ENCODE assay signal across 6 mouse cellular contexts in genomic region chr2:30131240-30131639, GRCm38 (mm10). TPM values are rescaled to one million over a fixed set of nuclear protein-coding genes. Genes with fewer than 3 reads are reported as not detected.
DNase-seq lines count a peak whose midpoint lies in the region; ATAC-seq and TF ChIP-seq lines count a peak whose summit lies in the region.
"Not testable (repeated sequence)": the region's sequence is repeated elsewhere in the genome, so short reads cannot be mapped to it uniquely, and the experiment has no call there.

No protein-coding gene starts in this region.

- intact Hi-C loops in heart, adult 2 months (cut with DNase I) = loop anchor here (5.0 kb wide), 1 partner anchor 156 kb away; the partner anchor contains the start of genes Dolk and Nup188

- not testable (repeated sequence) for TF ChIP-seq POLR2A in heart, adult 2 months (IDR thresholded peaks at IDR 0.05; ENCODE audit: insufficient read depth, low read depth, low read length)

- peak; percentile 35 for DNase-seq in CD4-positive helper T cell, adult 2 months (ENCODE audit: low read depth, low spot score)
- peak; percentile 81 for DNase-seq in R1 (ENCODE audit: low read depth, low spot score)
- DNase-seq in heart, adult 2 months; kidney, postnatal 0 days (ENCODE audit: low spot score); liver, postnatal 0 days: not testable (repeated sequence)
- DNase-seq in naive thymus-derived CD4-positive, alpha-beta T cell, adult 2 months (ENCODE audit: low read depth) = peak; percentile 29

- H3K9ac ChIP-seq in heart, adult 2 months (ENCODE audit: low read depth, low read length); kidney, postnatal 0 days (ENCODE audit: low read depth, low read length); liver, postnatal 0 days (replicated peaks): not testable (repeated sequence)

- H3K4me2 ChIP-seq in kidney, postnatal 0 days (ENCODE audit: low read length); liver, postnatal 0 days (ENCODE audit: low read depth, low read length): not testable (repeated sequence)

- H3K79me2 ChIP-seq in heart, adult 2 months (replicated peaks; ENCODE audit: control insufficient read depth, insufficient read depth, low read length) = not testable (repeated sequence)

- TF ChIP-seq CTCF in heart, adult 2 months (IDR thresholded peaks at IDR 0.05) = 0 out of 2 replicates have a peak, but pooled peaks have one; percentile 3
- peak; percentile 42 for TF ChIP-seq CTCF in kidney, postnatal 0 days (IDR thresholded peaks at IDR 0.05; ENCODE audit: low read depth)
- peak; percentile 28; the same call in 1 of the 2 replicates for TF ChIP-seq CTCF in liver, postnatal 0 days (IDR thresholded peaks at IDR 0.05; ENCODE audit: low read depth)

- ATAC-seq in kidney, postnatal 0 days (replicated peaks; ENCODE audit: low FRiP score, low read depth); liver, postnatal 0 days: not testable (repeated sequence)

- H3K9me3 ChIP-seq in kidney, postnatal 0 days (replicated peaks; ENCODE audit: low read length); liver, postnatal 0 days (ENCODE audit: low read length): not testable (repeated sequence)

- not testable (repeated sequence) for H3K4me1 ChIP-seq in heart, adult 2 months (ENCODE audit: control insufficient read depth, insufficient read depth, low read length)
- H3K4me1 ChIP-seq in kidney, postnatal 0 days (replicated peaks; ENCODE audit: insufficient read depth, low read length) = 0 out of 2 replicates have a peak, but pooled peaks cover 12% of the 10 kb centered on the region
- H3K4me1 ChIP-seq in liver, postnatal 0 days (ENCODE audit: insufficient read depth) = peaks cover 16% of the 10 kb centered on the region

- WGBS in heart, adult 2 months = 48% methylated on average over 5 of the region's 5 CpGs
- WGBS in kidney, postnatal 0 days = 44% methylated on average over 5 of the region's 5 CpGs
- 61% methylated on average over 5 of the region's 5 CpGs for WGBS in liver, postnatal 0 days (ENCODE audit: insufficient replicate concordance)

- not testable (repeated sequence) for H3K27me3 ChIP-seq in heart, adult 2 months (ENCODE audit: control insufficient read depth, insufficient read depth, low read length); kidney, postnatal 0 days (ENCODE audit: insufficient read depth, low read length); liver, postnatal 0 days (ENCODE audit: insufficient read depth, low read length)

- H3K36me3 ChIP-seq in heart, adult 2 months (ENCODE audit: control insufficient read depth, insufficient read depth, low read length); kidney, postnatal 0 days (ENCODE audit: insufficient read depth, low read length); liver, postnatal 0 days (replicated peaks; ENCODE audit: insufficient read depth, low read length): not testable (repeated sequence)

- not testable (repeated sequence) for H3K27ac ChIP-seq in heart, adult 2 months; kidney, postnatal 0 days; liver, postnatal 0 days (ENCODE audit: low read depth)

- not testable (repeated sequence) for H3K4me3 ChIP-seq in heart, adult 2 months; kidney, postnatal 0 days (replicated peaks; ENCODE audit: low read depth, low read length); liver, postnatal 0 days (ENCODE audit: low read depth, low read length)

- TF ChIP-seq EP300 in heart, adult 2 months (IDR thresholded peaks at IDR 0.05; ENCODE audit: insufficient read depth, low read depth, low read length); liver, postnatal 0 days (IDR thresholded peaks at IDR 0.05; ENCODE audit: low read depth): not testable (repeated sequence)

RNA-seq across cellular contexts. Expression of gene Tbc1d13, which starts 2.3 kb away (rescaled TPM):
- total RNA-seq in heart, adult 2 months (2021) = 10 to 100 TPM; 17.2 to 17.4 TPM
- polyA plus RNA-seq in heart, adult 2 months (2012; rRNA removed) = 25.4 and 33.7 TPM in 2 replicates
- polyA plus RNA-seq in kidney, postnatal 0 days (2015; fragmentation: Nextera tagmentation; extraction: Ambion mirVana) = 6.4 and 6.6 TPM in 2 replicates
- polyA plus RNA-seq in liver, postnatal 0 days (2015; fragmentation: Nextera tagmentation; extraction: Ambion mirVana) = 1.8 and 2.0 TPM in 2 replicates

RNA-seq across cellular contexts. Expression of gene Zer1, which starts 6.9 kb away (rescaled TPM):
- total RNA-seq in heart, adult 2 months (2021) = 10 to 100 TPM; 21.9 to 26.6 TPM
- 45.1 TPM in 2 replicates for polyA plus RNA-seq in heart, adult 2 months (2012; rRNA removed)
- 4.4 and 4.9 TPM in 2 replicates for polyA plus RNA-seq in kidney, postnatal 0 days (2015; fragmentation: Nextera tagmentation; extraction: Ambion mirVana)
- 1.6 and 1.8 TPM in 2 replicates for polyA plus RNA-seq in liver, postnatal 0 days (2015; fragmentation: Nextera tagmentation; extraction: Ambion mirVana)

RNA-seq across cellular contexts. Expression of gene Zdhhc12, which starts 37.8 kb away (rescaled TPM):
- 1 to 10 TPM; 2.8 to 3.6 TPM for total RNA-seq in heart, adult 2 months (2021)
- 10.3 and 15.8 TPM in 2 replicates for polyA plus RNA-seq in heart, adult 2 months (2012; rRNA removed)
- 31.8 and 37.0 TPM in 2 replicates for polyA plus RNA-seq in kidney, postnatal 0 days (2015; fragmentation: Nextera tagmentation; extraction: Ambion mirVana)
- 25.1 and 27.0 TPM in 2 replicates for polyA plus RNA-seq in liver, postnatal 0 days (2015; fragmentation: Nextera tagmentation; extraction: Ambion mirVana)

RNA-seq across cellular contexts. Expression of gene Endog, which starts 40.1 kb away (rescaled TPM):
- total RNA-seq in heart, adult 2 months (2021) = 10 to 100 TPM; 90.6 to 93.3 TPM
- 87.4 and 119 TPM in 2 replicates for polyA plus RNA-seq in heart, adult 2 months (2012; rRNA removed)
- 53.5 and 58.2 TPM in 2 replicates for polyA plus RNA-seq in kidney, postnatal 0 days (2015; fragmentation: Nextera tagmentation; extraction: Ambion mirVana)
- polyA plus RNA-seq in liver, postnatal 0 days (2015; fragmentation: Nextera tagmentation; extraction: Ambion mirVana) = 51.2 and 56.3 TPM in 2 replicates

RNA-seq across cellular contexts. Expression of gene Spout1, which starts 47.0 kb away (rescaled TPM):
- total RNA-seq in heart, adult 2 months (2021) = 1 to 10 TPM; 5.1 to 5.4 TPM
- polyA plus RNA-seq in heart, adult 2 months (2012; rRNA removed) = 9.4 and 10.3 TPM in 2 replicates
- 41.8 and 44.7 TPM in 2 replicates for polyA plus RNA-seq in kidney, postnatal 0 days (2015; fragmentation: Nextera tagmentation; extraction: Ambion mirVana)
- polyA plus RNA-seq in liver, postnatal 0 days (2015; fragmentation: Nextera tagmentation; extraction: Ambion mirVana) = 12.8 and 13.7 TPM in 2 replicates
